Comparison of ENCODE assay signal across 7 mouse cellular contexts in genomic region chr12:79612334-79613060, GRCm38 (mm10).
A peak's percentile ranks its signal among the peaks of the same experiment; 100 is the strongest.
DNase-seq lines count a peak whose midpoint lies in the region; ATAC-seq and TF ChIP-seq lines count a peak whose summit lies in the region.

No protein-coding gene starts in this region.

- ATAC-seq in embryonic facial prominence, embryonic 12.5 days (ENCODE audit: insufficient number of reproducible peaks, insufficient read depth, low FRiP score, low TSS enrichment) = peak; percentile 84
- peak; percentile 87 for ATAC-seq in limb, embryonic 12.5 days (ENCODE audit: insufficient number of reproducible peaks, insufficient read depth, low FRiP score, low TSS enrichment, low read depth)
- ATAC-seq in midbrain, embryonic 15.5 days (replicated peaks) = peak; percentile 92

- TF ChIP-seq CTCF in kidney, adult 2 months (conservative IDR thresholded peaks at IDR 0.05; ENCODE audit: insufficient read depth, insufficient read length, low read depth, low read length) = peak; percentile 99; the same call in 1 of the 2 replicates
- peak; percentile 98; the same call in 1 of the 2 replicates for TF ChIP-seq CTCF in spleen, adult 2 months (IDR thresholded peaks at IDR 0.05; ENCODE audit: extremely low read depth, insufficient read depth, insufficient read length, insufficient replicate concordance)

- H3K4me1 ChIP-seq in embryonic facial prominence, embryonic 12.5 days = peaks cover 43% of the 10 kb centered on the region
- peaks cover 7% of the 10 kb centered on the region; the same call in 1 of the 2 replicates for H3K4me1 ChIP-seq in kidney, adult 2 months (ENCODE audit: control insufficient read depth, insufficient read depth, low read length)
- H3K4me1 ChIP-seq in limb, embryonic 12.5 days (replicated peaks) = peaks cover 64% of the 10 kb centered on the region
- peaks cover 7% of the 10 kb centered on the region; the same call in 1 of the 2 replicates for H3K4me1 ChIP-seq in midbrain, embryonic 15.5 days
- peaks cover 10% of the 10 kb centered on the region; the same call in 1 of the 2 replicates for H3K4me1 ChIP-seq in spleen, adult 2 months (ENCODE audit: control insufficient read depth, insufficient read depth, insufficient read length)

- no peak overlapping the region for H3K4me2 ChIP-seq in embryonic facial prominence, embryonic 12.5 days (replicated peaks)
- no peak overlapping the region for H3K4me2 ChIP-seq in limb, embryonic 12.5 days
- no peak overlapping the region for H3K4me2 ChIP-seq in midbrain, embryonic 15.5 days

- no peaks in the 10 kb centered on the region for H3K27me3 ChIP-seq in embryonic facial prominence, embryonic 12.5 days
- H3K27me3 ChIP-seq in kidney, adult 2 months (replicated peaks; ENCODE audit: control insufficient read depth, insufficient read depth, low read length) = no peaks in the 10 kb centered on the region
- H3K27me3 ChIP-seq in limb, embryonic 12.5 days = no peaks in the 10 kb centered on the region
- H3K27me3 ChIP-seq in midbrain, embryonic 15.5 days (replicated peaks) = no peaks in the 10 kb centered on the region
- H3K27me3 ChIP-seq in spleen, adult 2 months (ENCODE audit: control insufficient read depth, insufficient read depth, low read length) = no peaks in the 10 kb centered on the region

- no peaks in the 10 kb centered on the region for H3K9me3 ChIP-seq in embryonic facial prominence, embryonic 12.5 days
- H3K9me3 ChIP-seq in limb, embryonic 12.5 days = no peaks in the 10 kb centered on the region
- H3K9me3 ChIP-seq in midbrain, embryonic 15.5 days = no peaks in the 10 kb centered on the region

- no peak overlapping the region for H3K4me3 ChIP-seq in embryonic facial prominence, embryonic 12.5 days
- no peak overlapping the region for H3K4me3 ChIP-seq in kidney, adult 2 months (ENCODE audit: insufficient read depth, low read depth, low read length)
- H3K4me3 ChIP-seq in limb, embryonic 12.5 days (replicated peaks) = no peak overlapping the region
- H3K4me3 ChIP-seq in midbrain, embryonic 15.5 days = no peak overlapping the region
- no peak overlapping the region for H3K4me3 ChIP-seq in spleen, adult 2 months (ENCODE audit: extremely low read depth, insufficient read depth, insufficient read length)

- peak; percentile 85 for DNase-seq in adrenal gland, postnatal 25 days
- peak; percentile 92 to 94 for DNase-seq in heart, adult 18-20 months
- DNase-seq in kidney, adult 2 months = peak; percentile 91
- peak in 1 of 2 experiments; percentile 81 for DNase-seq in spleen, adult 2 months (ENCODE audit: low read depth in 1 of 2, low spot score in 2 of 2)

- H3K9ac ChIP-seq in embryonic facial prominence, embryonic 12.5 days = peak overlapping the region; percentile 7; the same call in 1 of the 2 replicates
- no peak overlapping the region for H3K9ac ChIP-seq in limb, embryonic 12.5 days (replicated peaks)
- H3K9ac ChIP-seq in midbrain, embryonic 15.5 days = no peak overlapping the region

- 42% methylated on average over 14 of the region's 14 CpGs for WGBS in embryonic facial prominence, embryonic 12.5 days
- 55% methylated on average over 14 of the region's 14 CpGs for WGBS in kidney, adult 2 months
- WGBS in limb, embryonic 12.5 days = 47% methylated on average over 14 of the region's 14 CpGs
- WGBS in midbrain, embryonic 15.5 days = 47% methylated on average over 14 of the region's 14 CpGs
- WGBS in spleen, adult 2 months = 55% methylated on average over 14 of the region's 14 CpGs

- TF ChIP-seq POLR2A in kidney, adult 2 months (IDR thresholded peaks at IDR 0.05; ENCODE audit: low read depth, low read length) = no peak
- TF ChIP-seq POLR2A in spleen, adult 2 months (IDR thresholded peaks at IDR 0.05; ENCODE audit: low read depth, low read length) = no peak

- H3K27ac ChIP-seq in embryonic facial prominence, embryonic 12.5 days = peak overlapping the region; percentile 86
- H3K27ac ChIP-seq in kidney, adult 2 months (ENCODE audit: insufficient read depth, low read depth, low read length) = no peak overlapping the region
- H3K27ac ChIP-seq in limb, embryonic 12.5 days = peak overlapping the region; percentile 72
- peak overlapping the region; percentile 31 for H3K27ac ChIP-seq in midbrain, embryonic 15.5 days
- peak overlapping the region; percentile 36 for H3K27ac ChIP-seq in spleen, adult 2 months (ENCODE audit: insufficient read depth, low read length)

- no peaks in the 10 kb centered on the region for H3K36me3 ChIP-seq in embryonic facial prominence, embryonic 12.5 days
- H3K36me3 ChIP-seq in kidney, adult 2 months (ENCODE audit: control insufficient read depth, insufficient read depth, low read length) = no peaks in the 10 kb centered on the region
- H3K36me3 ChIP-seq in limb, embryonic 12.5 days = no peaks in the 10 kb centered on the region
- H3K36me3 ChIP-seq in midbrain, embryonic 15.5 days (replicated peaks) = no peaks in the 10 kb centered on the region
- no peaks in the 10 kb centered on the region for H3K36me3 ChIP-seq in spleen, adult 2 months (ENCODE audit: control insufficient read depth, insufficient read depth, low read length)
